Mouse (Mus musculus): ENCODE measurements around the gene Iqgap3.

Gene Iqgap3

DNA sequence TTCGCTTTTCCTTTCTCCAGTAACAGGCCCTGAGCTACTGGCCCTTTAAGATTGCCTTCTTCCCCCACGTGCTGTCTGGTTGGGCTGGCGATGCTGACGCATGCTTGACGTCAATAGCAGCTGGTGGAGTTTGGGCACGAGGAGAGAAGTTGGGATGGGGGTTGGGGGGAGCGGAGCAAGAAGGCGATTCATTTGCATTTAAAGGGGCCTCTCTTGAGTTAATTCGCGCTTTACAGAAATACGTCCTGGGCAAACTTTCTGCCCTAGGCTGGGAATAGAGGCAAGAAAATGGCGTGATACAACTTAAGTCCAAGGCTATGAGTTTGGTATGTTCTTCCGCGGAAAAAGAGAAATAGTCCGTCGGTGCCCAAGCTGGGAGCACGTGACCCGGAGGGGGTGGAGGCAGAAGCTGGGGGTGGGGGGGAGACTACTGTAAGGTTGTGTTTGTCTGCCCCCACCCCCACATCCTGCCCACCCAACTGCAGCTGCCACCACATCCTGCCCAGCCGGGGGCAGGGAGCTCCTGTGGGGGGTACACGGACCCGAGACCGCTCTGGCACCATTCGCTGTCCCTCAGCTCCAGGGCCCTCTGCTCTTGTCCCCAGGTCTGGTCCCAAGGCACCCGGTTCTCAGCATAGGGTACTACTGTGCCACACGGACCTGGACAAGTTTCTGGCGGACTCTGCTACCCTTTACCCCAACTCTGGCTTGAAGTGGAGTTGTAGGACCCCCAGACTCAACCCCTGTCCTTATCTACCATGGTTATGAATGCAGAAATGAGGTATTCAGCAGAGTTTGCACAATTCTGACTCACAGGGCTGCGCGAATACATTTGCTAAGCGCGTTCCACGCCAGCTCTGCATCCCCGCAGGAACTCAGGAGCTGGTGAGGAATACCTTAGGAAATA lies 56.8 kb downstream of the Iqgap3 start:
- DNase-seq (ENCODE audit: low spot score): peak; percentile 82

DNA sequence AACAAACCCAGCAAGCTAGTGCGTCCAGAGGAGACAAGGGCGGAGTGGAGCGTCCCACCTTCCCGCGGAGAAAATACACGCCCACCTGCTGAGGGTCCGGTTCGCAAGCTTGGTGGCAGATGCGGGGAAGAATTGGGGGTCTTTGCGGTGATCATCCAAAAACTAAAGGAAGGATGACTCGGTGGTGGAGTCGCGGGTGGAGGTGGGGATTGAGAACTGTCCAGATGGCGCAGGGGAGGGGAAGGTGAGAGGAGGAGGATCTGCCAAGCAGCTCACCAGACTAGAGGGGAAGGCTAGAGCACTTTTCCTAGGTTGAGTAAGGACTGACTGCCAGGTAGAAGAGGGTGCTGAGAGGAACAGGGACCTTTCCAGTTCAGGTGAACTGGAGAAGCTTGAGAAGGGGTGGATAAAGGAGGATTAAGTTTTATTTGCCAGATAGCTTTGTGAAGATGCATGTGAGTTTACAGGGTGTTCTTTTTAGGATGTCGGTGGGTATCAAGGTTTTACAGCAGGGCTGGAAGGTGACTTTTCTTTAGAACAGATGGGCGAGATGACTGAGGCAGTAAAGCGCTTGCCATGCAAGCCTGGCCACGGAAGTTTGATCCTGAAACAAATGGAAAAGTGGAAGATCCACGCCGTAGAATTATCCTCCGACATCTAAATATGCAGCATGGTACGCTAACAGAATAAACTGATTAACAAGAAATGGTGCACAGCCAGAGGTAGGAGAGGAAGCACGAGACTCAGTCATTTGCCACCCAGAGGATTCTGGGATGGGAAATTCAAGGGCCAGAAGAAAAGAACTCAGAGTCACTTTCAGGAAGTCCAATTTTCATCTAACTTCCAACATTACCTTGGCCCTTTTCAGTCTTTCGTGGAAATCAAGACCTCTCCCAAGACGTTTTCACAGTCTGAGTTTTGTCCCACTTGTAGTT lies 57.7 kb downstream of the Iqgap3 start:
- no peak for DNase-seq (ENCODE audit: low spot score)

DNA sequence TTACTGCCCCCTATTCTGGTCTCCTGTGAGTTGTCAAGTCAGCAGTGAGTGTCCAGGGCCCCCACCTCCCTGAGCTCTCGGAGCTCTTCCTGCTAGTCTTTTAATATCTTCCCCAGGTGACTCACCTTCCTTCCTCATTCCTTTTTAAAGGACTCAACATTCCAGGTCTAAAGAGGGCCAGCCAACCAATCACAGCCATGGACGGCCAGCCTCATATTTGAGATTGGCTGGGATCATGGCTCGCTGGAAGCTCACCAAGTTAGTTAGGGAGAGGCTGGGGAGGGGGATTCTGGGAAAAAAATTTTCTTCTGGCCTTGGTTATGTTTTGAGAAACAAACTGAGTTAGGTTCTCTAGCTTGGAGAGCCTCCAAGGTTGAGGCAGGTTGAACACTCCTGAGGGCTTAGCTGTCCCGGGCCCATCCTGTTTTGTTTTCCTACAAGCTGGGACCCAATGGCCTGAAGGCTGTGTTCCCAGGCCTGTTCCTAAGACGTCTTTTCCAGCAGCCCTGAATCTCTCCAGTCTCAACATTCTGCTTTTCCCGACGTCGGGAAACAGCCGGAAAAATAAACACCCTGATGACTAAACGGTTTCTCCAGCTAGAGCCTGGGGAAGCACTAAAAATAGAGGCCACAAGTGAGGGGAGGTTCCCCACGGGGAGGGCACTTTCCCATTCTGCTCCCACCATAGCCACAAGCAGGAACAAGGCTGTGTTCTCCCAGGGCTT lies 58.6 kb downstream of the Iqgap3 start:
- DNase-seq (ENCODE audit: low spot score): no peak

DNA sequence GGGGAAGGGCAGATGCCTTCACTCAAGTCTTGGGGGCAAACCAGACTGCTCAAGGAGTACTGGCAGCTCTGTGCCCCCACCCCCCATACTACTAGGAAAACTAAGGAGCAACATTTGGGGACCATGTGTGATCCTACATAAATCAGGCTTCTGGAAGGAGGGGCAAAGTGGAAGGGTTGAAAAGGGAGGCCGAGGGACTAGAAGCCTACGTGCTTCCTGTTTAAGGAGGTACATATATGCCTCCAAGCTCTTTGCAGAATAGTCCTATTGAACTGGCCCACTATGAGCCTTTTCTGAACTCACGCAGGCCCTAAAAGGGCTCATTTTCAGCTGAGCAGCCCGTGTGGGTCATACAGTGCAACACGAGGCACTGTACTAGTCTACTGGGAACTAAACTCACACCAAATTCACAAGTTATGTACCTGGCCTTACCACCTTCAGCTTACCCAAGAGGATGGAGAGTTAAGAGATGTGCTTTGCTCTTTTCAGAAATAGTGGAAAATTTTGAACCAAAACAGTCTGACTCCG lies 59.2 kb downstream of the Iqgap3 start:
- no peak for DNase-seq (ENCODE audit: low spot score)

DNA sequence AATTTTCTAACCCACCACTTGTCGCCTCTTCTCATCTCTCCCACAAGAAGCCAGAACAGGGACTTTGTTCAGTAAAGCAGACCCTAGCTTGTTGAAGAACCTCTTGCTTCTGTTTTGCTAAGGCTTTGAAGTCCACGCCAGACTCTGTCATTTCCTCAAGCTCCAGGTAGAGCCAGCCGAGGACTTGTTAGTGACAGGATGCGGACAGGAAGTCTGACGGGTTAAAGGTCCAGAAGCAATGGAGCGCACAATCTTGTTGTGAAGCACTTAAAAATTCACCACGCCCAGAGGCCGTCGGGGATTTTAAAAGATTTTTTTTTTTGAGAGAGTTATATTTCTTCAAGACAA lies 59.6 kb downstream of the Iqgap3 start:
- no peak for DNase-seq (ENCODE audit: low spot score)

DNA sequence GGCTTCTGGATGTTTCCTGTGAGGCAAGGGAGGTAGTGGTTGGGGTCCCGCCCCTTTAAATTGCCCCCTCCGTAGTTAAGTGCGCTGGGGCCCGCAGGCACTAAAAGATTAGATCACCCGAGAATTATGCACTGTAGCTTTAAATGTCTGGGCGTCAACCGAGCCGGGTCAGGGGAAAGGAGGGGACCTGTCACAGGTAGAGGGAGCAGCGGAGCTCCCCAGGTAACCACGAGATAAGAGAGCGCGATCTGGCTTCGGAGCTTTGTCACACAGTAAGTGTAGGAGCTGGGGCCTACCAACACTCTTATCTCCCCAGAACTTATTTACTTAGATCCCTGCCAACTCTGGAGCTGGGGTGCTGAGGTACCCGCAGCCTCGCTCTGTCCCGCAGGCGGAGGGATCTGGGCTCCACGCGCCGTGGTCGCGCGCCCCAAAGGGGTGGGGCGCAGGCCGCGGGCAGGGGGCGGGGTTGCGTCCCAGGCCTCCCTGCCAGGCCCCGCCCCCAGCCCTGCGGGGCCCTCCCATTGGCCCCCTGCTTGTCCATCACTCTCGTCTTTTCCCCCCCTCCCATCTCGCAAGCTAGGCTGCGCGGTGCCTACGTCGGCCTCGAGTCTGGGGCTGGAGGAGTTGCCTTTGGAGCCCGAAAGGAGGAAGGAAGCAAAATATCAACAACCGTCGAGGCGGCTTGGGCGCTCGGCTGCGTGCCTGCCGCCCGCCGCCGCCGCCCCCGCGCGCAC lies 60.2 kb downstream of the Iqgap3 start, which contains the start of gene Mef2d:
TSS of gene Mef2d (plus strand) at position 586 of the 737 bp plus-strand sequence.
- peak; percentile 80 for DNase-seq (ENCODE audit: low spot score)

DNA sequence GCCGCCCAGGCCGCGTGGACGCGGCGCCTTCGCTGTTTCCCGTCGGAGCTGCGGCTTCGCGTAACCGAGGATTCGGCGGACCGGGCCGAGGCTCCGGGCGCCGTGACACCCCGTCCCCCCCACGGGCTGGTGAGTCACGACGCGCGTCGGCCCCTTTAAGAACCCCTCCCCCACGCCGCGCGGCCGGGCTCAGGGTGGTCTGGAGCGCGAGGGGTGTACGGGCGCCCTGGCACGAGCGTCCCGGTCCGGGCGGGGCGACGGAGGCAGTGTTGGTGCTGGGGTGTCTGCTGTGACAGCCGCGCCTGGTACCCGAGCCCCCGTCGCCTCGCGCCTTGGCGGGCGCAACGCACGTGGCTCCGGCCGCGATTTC lies 60.8 kb downstream of the Iqgap3 start:
- no peak for DNase-seq (ENCODE audit: low spot score)

DNA sequence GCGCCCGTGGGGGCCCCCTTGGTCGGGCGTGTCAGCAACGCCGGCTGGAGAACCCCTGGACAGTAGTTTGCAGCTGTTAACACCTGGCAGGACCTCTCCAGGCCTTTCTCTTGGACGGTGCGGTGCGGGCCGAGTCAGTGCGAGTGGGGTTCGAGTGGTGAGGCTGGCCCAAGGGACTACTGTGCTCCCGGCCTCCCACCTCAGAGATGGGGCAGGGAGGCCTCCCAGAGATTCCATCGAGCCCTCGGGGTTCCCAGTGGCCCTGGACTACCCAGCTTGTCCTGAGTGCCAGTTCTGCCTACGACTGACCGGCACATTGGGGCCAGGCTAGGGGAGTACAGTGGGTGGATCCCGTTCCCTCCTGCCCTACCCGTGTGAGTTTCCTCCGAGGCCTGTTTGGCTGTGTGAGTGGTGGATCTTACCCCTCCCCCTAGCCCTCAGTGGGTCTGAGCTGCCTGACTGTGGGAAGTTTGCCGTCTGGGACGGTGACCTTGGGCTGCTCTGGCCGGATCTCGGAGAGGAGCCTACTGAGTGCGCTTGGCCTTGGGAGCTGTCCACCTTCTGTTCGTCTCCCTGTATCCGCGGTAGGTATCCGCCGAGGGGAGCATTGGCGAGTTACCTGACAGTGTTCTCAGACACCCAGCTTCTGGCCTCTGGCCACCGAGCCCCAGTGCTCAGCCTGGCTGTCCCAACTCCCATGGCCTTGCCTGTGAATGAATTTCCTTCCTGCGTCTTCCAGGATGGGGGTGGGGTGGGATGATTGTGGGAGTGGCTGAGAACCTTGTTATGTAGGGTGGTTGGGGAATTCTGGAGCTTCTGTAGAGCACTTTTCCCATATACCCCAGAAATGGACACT lies 61.4 kb downstream of the Iqgap3 start:
- no peak for DNase-seq (ENCODE audit: low spot score)

DNA sequence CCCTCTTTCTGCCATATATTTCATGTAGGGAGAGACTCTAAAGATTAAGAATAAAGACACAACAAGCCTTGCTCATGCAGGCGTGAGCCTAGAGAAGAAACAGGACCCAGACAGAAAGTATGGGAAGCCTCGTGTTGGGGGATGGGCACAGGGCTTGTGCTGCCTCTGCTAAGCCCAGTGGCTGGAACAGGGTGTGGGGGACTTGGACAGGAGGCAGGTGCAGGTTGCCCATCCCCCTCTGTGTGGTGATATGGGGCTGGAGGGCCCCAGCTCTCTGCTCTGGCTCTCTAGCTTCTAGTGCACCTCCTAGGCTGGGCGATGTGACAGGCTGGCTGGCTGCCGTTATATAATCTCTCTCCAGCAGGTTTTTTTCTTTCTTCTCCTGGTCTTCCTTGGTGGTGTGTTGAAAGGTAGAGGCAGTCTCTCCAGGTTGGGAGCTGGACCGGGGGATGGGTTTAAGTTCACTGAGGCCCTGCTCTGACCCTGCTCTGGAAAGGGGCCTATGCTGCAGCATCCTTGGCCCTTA lies 62.3 kb downstream of the Iqgap3 start:
- DNase-seq (ENCODE audit: low spot score): no peak

DNA sequence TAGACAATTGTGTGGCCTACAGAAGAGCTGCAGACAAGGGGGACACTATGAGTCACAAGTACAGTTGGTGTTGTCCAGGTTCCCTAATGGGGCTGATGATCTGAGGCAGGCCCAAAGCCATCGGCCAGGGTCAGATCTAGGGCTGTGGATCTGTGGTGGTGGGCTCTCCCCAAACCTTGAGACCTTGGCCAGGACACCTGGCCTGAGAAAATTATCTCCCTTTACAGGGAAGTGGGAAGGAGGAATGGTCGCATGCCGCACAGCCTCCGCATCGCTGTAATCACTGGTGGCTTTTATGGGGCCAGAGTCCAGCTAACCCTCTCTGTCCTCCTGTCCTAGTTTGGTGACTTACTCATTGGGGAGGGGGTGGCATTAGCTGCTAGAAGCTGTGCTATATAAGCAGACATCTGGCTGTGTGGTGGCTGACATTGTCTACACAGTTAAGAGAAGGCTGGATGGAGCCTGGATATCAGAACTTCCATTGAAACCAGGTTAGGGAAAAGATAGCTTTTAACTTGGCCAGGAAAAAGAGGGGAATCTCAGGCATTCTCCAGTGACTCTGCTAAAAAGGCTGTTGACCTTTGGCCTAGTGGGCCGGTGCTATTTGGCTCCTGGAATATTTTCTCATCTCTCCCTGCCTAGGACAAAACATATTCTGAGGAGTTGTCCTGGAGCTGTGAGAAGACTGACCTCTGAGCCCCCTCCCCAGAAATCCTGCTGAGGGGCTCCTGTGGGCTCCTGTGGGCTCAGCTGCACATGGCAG lies 63.1 kb downstream of the Iqgap3 start:
- no peak for DNase-seq (ENCODE audit: low spot score)

DNA sequence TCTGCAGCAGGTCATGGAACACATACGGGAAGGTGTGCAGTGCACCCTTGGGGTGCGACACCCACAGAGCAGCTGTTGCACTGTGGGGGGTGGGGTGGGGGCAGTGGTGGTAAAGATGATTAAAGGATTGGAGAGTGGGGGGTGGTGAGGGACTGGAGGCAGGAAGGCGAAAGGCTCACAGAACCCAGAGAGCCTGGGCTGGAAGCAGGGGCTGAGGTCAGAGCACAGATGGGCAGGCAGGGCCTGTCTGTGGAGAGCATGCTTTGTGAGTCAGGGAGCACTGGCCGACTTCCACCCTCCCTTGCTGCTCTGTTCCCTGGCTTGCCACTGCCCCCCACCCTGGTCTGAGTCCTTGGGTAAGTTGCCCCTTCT lies 63.6 kb downstream of the Iqgap3 start:
- DNase-seq (ENCODE audit: low spot score): no peak

DNA sequence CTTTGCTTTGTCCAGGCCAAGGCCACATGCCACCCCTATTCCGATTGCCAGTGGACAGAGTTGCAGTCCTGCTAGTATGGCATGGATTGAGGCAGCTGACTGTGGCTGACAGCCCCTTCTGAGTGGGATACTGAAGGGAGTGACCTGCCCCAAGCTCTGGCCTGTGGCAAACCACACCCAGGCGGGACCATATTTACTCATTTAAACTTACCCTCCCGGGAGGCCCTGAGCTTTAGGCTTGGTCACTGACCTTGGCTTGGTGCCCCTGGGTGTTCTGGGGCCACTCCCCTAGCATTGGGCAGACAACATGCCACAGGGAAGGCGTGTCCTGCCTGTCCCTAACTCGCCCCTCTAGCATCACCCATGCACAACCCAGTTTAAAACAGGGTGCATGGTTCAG lies 64.2 kb downstream of the Iqgap3 start:
- no peak for DNase-seq (ENCODE audit: low spot score)

DNA sequence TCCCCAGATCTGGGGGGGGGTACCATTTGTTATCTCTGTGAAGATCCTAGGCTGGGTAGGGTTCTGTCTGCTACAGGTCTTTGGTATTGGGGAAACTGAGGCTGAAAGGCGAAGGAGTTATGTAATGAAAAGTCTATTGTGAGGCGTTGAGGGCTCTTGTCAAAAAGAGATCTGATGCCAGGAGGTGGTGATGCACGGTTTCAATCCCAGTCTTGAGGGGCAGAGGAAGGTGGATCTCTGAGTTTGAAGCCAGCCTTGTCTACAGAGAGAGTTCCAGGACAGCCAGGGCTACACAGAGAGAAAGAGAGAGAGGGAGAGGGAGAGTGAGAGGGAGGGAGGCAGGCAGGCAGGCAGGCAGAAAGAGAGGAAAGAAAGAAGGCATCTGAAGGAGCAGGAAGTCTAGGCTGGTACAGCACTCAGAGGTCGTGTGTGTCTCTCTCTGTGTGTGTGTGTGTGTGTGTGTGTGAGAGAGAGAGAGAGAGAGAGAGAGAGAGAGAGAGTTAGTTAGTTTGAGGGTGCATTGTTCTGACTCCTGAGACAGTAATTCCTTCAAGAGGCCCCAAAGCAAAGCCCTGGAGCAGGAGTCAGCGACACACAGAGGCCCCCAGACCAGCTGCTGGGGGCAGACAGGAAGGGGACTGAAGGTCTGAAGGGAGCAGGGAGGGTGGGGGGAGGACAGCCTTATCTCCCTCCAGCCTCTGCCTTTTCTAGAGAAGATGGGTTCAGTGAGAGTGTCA lies 64.8 kb downstream of the Iqgap3 start:
- no peak for DNase-seq (ENCODE audit: low spot score)

DNA sequence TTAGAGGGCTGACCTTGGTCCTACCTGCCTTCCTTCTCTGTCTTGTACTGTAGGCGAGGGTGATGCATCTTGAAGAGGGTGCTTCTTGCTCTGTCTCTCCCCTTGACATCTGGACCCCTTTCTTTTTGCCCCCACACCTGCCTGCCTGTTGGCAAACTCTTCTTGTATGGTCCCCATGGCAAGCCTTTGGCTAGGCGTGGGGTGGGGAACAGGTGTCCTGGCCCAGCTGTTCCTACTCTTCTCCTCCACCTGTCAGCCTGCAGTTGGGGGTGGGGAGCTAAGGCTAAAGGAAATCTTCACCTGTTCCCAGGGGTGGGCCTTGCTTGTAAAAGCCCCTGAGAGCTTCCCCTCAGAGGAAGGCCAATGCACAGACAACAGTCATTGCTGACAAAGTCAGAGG lies 65.7 kb downstream of the Iqgap3 start:
- no peak for DNase-seq (ENCODE audit: low spot score)

DNA sequence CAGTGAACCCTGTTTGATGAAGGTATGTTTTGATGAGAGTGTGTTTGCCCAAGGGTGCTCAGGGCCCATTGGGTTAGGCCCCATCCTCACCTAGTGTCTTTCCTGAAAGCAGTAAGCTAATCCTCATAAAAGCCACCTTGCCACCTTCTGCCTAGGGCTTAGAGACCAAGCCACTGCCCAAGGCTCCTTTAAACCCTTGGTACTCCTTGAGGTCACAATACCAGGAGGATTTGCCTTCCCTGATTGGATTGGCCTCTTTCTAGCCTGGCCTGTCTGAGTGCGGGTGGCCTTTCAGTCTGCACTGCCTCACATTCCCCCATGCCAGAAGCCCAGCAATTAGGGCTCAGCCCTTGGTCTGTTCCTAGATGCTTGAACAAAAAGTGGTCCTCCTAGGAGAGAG lies 66.1 kb downstream of the Iqgap3 start:
- DNase-seq (ENCODE audit: low spot score): no peak

DNA sequence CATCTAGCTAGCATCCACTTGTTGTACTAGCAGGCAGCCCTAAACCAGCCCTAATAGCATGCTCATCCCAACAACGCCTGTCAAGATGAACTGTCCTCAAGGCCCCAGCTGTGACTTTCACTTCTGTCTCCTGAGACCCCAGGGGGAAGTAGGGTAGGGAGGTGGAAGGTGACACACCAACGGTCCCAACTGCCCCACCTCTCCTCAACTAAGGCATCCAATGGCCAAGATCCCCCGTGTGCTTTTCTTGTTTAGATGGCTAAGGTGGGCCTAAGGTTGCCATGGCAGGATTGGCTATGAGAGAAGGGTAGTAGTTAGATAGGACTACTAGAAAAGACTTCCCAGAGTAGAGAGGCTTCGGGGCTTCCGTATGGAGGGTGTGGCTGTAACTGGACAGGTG lies 66.6 kb downstream of the Iqgap3 start:
- DNase-seq (ENCODE audit: low spot score): no peak

DNA sequence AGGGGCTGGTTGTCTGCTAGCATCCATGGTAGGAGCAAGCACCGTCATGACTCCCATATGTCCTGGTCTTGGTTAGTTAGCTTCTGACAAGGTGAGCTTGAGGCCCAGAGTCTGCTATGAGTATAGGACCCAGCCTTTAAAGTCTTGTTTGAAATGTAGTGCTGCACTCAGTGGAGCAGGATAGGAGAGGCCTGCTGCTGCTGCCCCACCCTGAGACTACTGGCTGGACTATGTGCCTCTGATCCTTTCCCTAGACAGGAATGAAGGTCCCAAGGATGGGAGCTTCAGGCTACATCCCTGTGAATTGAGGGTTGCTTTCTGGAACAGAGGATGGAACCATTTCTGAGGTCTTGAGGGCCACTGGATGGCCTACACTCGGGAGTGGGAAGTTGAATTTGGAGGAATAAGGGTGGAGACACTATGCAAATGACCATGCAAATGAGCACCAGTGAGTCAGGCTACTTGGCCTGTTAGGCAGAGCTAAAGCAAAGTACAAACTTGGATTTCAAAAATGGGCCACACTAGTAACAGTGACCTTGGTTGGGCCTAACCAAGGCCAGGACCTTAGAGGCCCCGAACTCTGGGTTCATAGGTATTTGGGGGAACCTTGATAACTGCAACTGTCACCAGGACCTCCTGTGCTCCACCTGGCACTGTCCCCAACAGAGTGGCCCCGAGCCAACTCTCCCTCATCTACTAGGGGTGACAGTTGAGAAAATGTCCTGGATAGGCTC lies 67.2 kb downstream of the Iqgap3 start:
- no peak for DNase-seq (ENCODE audit: low spot score)

DNA sequence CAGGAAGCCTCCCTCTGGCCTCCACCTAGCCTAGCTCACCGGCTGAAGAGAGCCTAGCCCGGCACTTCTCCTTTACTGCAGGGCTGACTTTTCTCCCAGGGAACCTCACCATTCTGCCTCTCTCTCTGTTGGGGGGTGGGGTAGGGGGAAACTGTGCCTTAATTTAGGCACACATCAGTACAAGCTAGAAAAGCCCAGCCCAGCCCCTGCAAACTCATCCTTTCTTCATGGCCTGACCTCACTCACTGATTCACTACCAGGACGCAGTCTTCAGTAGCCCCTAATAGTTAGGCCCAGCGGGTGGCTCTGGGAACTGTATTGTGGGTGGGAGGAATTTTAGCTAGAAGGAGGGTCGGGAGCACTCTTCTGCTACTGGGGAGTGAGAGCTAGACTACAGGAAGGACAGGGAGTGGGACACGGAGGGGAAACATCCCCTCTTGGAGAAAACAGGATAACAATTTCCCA lies 67.8 kb downstream of the Iqgap3 start:
- no peak for DNase-seq (ENCODE audit: low spot score)

Data from urinary bladder, postnatal 10 days (tissue).